Mouse (Mus musculus): Measurements from ENCODE around the gene Mrfap1. TPM values are rescaled to one million over a fixed set of nuclear protein-coding genes. Genes with fewer than 3 reads are reported as not detected.
A peak's percentile ranks its signal among the peaks of the same experiment; 100 is the strongest.
"Not testable (repeated sequence)": the region's sequence is repeated elsewhere in the genome, so short reads cannot be mapped to it uniquely, and the experiment has no call there.

The Mrfap1 gene
- 102 and 163 TPM in 2 replicates for polyA plus RNA-seq (2012; rRNA removed)

GRCm38 (mm10) chr5:36796296-36797014 lies at the start of gene Mrfap1:
Mrfap1 (minus strand) TSS chr5:36796772.
- peak; percentile 27 for DNase-seq (ENCODE audit: low read depth)

GRCm38 (mm10) chr5:36844490-36844889 lies 47.9 kb upstream of the Mrfap1 start:
- DNase-seq (ENCODE audit: low read depth): no peak

GRCm38 (mm10) chr5:36841701-36842100 lies 45.1 kb upstream of the Mrfap1 start:
- no peak for DNase-seq (ENCODE audit: low read depth)

GRCm38 (mm10) chr5:36840092-36840491 lies 43.5 kb upstream of the Mrfap1 start:
- DNase-seq (ENCODE audit: low read depth): no peak

GRCm38 (mm10) chr5:36839602-36840001 lies 43.0 kb upstream of the Mrfap1 start:
- no peak for DNase-seq (ENCODE audit: low read depth)

- DNase-seq (ENCODE audit: low read depth): no peak
Observed at GRCm38 (mm10) chr5:36839032-36839431, 42.5 kb upstream of the Mrfap1 start.

- DNase-seq (ENCODE audit: low read depth): no peak
Observed at GRCm38 (mm10) chr5:36835933-36836332, 39.4 kb upstream of the Mrfap1 start.

- no peak for DNase-seq (ENCODE audit: low read depth)
Observed at GRCm38 (mm10) chr5:36831272-36831671, 34.7 kb upstream of the Mrfap1 start.

GRCm38 (mm10) chr5:36829913-36830879 lies 33.6 kb upstream of the Mrfap1 start, which contains the start of gene Man2b2:
Man2b2 (minus strand) TSS chr5:36830653.
- DNase-seq (ENCODE audit: low read depth): no peak

- DNase-seq (ENCODE audit: low read depth): no peak
Observed at GRCm38 (mm10) chr5:36829098-36829497, 32.5 kb upstream of the Mrfap1 start.

- no peak for DNase-seq (ENCODE audit: low read depth)
Observed at GRCm38 (mm10) chr5:36822907-36823306, 26.3 kb upstream of the Mrfap1 start.

GRCm38 (mm10) chr5:36820142-36820541 lies 23.6 kb upstream of the Mrfap1 start:
- no peak for DNase-seq (ENCODE audit: low read depth)

- DNase-seq (ENCODE audit: low read depth): no peak
Observed at GRCm38 (mm10) chr5:36819742-36820141, 23.2 kb upstream of the Mrfap1 start.

GRCm38 (mm10) chr5:36817738-36818137 lies 21.2 kb upstream of the Mrfap1 start:
- no peak for DNase-seq (ENCODE audit: low read depth)

GRCm38 (mm10) chr5:36814554-36814953 lies 18.0 kb upstream of the Mrfap1 start:
- DNase-seq (ENCODE audit: low read depth): no peak

- no peak for DNase-seq (ENCODE audit: low read depth)
Observed at GRCm38 (mm10) chr5:36811413-36811812, 14.8 kb upstream of the Mrfap1 start.

GRCm38 (mm10) chr5:36810634-36811033 lies 14.1 kb upstream of the Mrfap1 start:
- no peak for DNase-seq (ENCODE audit: low read depth)

- DNase-seq (ENCODE audit: low read depth): no peak
Observed at GRCm38 (mm10) chr5:36809123-36809522, 12.6 kb upstream of the Mrfap1 start.

- DNase-seq (ENCODE audit: low read depth): no peak
Observed at GRCm38 (mm10) chr5:36807106-36807505, 10.5 kb upstream of the Mrfap1 start.

GRCm38 (mm10) chr5:36797291-36797690 lies 719 bp upstream of the Mrfap1 start:
- peak; percentile 51 for DNase-seq (ENCODE audit: low read depth)

- not testable (repeated sequence) for DNase-seq (ENCODE audit: low read depth)
Observed at GRCm38 (mm10) chr5:36795647-36796295, 801 bp downstream of the Mrfap1 start.

- DNase-seq (ENCODE audit: low read depth): no peak
Observed at GRCm38 (mm10) chr5:36791861-36792260, 4.7 kb downstream of the Mrfap1 start.
